Mouse (Mus musculus) kidney, adult 2 months (tissue): ENCODE results near the gene Ube2e1. TPM values are rescaled to one million over a fixed set of nuclear protein-coding genes. Genes with fewer than 3 reads are reported as not detected.
A peak's percentile ranks its signal among the peaks of the same experiment; 100 is the strongest.
"Not testable (repeated sequence)": the region's sequence is repeated elsewhere in the genome, so short reads cannot be mapped to it uniquely, and the experiment has no call there.

Source experiments
- DNase-seq: peaks from one replicate; pipeline ENCODE4 v3.0.0; 2021
- H3K27ac ChIP-seq: fragments of 200-500 bp; 2 replicates; pipeline ENCODE4 v1.5.1; 2012; ENCODE audit warnings: low read depth, low read length, control low read depth, inconsistent platforms; ENCODE audit not compliant: insufficient read depth
- H3K27me3 ChIP-seq: fragments of 200-500 bp; replicated peaks from 2 replicates; pipeline ENCODE4 v1.6.1; 2012; ENCODE audit warnings: mild to moderate bottlenecking, moderate library complexity, low read length, inconsistent platforms; ENCODE audit not compliant: control insufficient read depth, insufficient read depth
- H3K36me3 ChIP-seq: fragments of 200-500 bp; 2 replicates; pipeline ENCODE4 v1.6.1; 2012; ENCODE audit warnings: mild to moderate bottlenecking, moderate library complexity, low read length, inconsistent platforms; ENCODE audit not compliant: control insufficient read depth, insufficient read depth
- H3K4me1 ChIP-seq: fragments of 200-500 bp; 2 replicates; pipeline ENCODE4 v1.6.1; 2011; ENCODE audit warnings: low read length; ENCODE audit not compliant: control insufficient read depth, insufficient read depth
- H3K4me3 ChIP-seq: fragments of 200-500 bp; 2 replicates; pipeline ENCODE4 v1.5.1; 2011; ENCODE audit warnings: mild to moderate bottlenecking, low read depth, low read length, control low read depth; ENCODE audit not compliant: insufficient read depth
- CTCF ChIP-seq: fragments of 200-500 bp; conservative IDR thresholded peaks from 2 replicates; pipeline ENCODE4 v1.5.1; 2011; ENCODE audit warnings: low read depth, mild to moderate bottlenecking, control low read depth, low read length, moderate library complexity, mixed read lengths; ENCODE audit not compliant: insufficient read depth, insufficient read length
- POLR2A ChIP-seq: fragments of 200-500 bp; IDR thresholded peaks from one replicate; pipeline ENCODE4 v1.6.1; 2011; ENCODE audit warnings: low read depth, low read length, control low read depth
- WGBS: fragments of 180-500 bp; shearing (Covaris S2); methylation state at CpG from one replicate; pipeline ENCODE4 v1.1.7; 2018; 5-methylcytosine and 5-hydroxymethylcytosine counted together
- polyA plus RNA-seq: library from polyadenylated mRNA; depleted of rRNA; stranded (reverse); fragments of >200 nt; gene quantifications from 2 replicates; pipeline ENCODE4 v1.2.3, GENCODE M21; 2012

The Ube2e1 gene
- polyA plus RNA-seq, 1 experiment, result 51.8 TPM

DNA sequence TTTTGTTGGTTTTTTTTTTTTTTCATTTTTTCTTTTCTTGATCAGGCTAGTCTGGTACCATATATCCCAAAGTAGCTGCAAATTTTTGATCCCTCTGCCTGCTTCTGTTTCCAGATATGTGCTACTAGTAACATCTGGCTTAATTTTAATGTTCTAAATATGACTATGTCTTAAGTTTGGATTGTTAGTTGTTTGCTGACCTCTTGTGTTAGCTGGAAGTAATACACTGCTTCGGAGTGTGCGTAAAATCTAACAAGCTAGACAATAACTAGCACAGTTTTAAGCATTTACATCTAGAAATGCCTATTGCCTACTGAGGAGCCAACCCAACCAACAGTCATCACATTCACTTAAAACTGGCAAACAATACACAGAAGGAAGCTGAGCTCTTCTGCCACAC is 47.1 kb downstream of the Ube2e1 start:
- TF ChIP-seq POLR2A (no peak), CTCF (no peak)
- H3K27ac ChIP-seq, result no peak overlapping the region
- no peaks in the 10 kb centered on the region for H3K27me3 ChIP-seq
- H3K4me3 ChIP-seq, result no peak overlapping the region
- peaks cover 9% of the 10 kb centered on the region for H3K4me1 ChIP-seq
- peaks cover 3% of the 10 kb centered on the region; the same call in 1 of the 2 replicates for H3K36me3 ChIP-seq
- 70% methylated on average over 2 of the region's 2 CpGs for WGBS
- DNase-seq, result peak; percentile 44

DNA sequence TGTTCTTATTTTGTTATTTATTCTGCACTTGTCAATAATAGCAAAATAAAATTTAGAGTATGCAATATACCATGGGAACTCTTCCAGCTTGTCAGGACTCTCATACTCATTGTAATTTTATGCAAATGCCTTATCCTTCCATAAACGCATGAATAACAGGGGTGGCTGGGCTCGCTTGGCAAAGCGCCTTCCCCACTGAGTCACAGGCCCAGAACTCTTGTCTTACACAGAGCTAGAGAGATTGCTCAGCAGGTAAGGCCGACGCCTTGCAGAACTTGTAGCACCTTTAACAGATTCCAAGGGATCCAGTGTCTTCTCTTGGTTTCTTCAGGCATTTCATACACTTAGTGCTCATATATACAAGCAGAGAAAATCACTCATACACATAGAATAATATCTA is 51.3 kb downstream of the Ube2e1 start:
- no peak overlapping the region for H3K27ac ChIP-seq
- peaks cover 3% of the 10 kb centered on the region; the same call in 1 of the 2 replicates for H3K36me3 ChIP-seq
- 83% methylated on average over 5 of the region's 5 CpGs for WGBS
- H3K4me1 ChIP-seq, result no peaks in the 10 kb centered on the region
- TF ChIP-seq CTCF, result no peak
- no peak for TF ChIP-seq POLR2A
- no peak for DNase-seq
- no peaks in the 10 kb centered on the region for H3K27me3 ChIP-seq
- no peak overlapping the region for H3K4me3 ChIP-seq

- DNase-seq, result no peak
- H3K36me3 ChIP-seq, result no peaks in the 10 kb centered on the region; the same call in 1 of the 2 replicates
- H3K4me1 ChIP-seq, result peaks cover 6% of the 10 kb centered on the region; the same call in 1 of the 2 replicates
- WGBS, result 74% methylated on average over 1 of the region's 1 CpGs
- TF ChIP-seq CTCF (no peak), POLR2A (no peak)
- H3K27me3 ChIP-seq, result no peaks in the 10 kb centered on the region
- no peak overlapping the region for H3K4me3 ChIP-seq
- H3K27ac ChIP-seq, result no peak overlapping the region
Observed at GRCm38 (mm10) chr14:18274526-18274925, 57.1 kb downstream of the Ube2e1 start.

GRCm38 (mm10) chr14:18271666-18272065 is 60.0 kb downstream of the Ube2e1 start:
- Histone ChIP-seq H3K36me3 (peaks cover 2% of the 10 kb centered on the region; the same call in 1 of the 2 replicates), H3K4me1 (peaks cover 6% of the 10 kb centered on the region; the same call in 1 of the 2 replicates), H3K27me3 (no peaks in the 10 kb centered on the region), H3K27ac (peak overlapping the region; percentile 55; the same call in 1 of the 2 replicates), H3K4me3 (peak overlapping the region; percentile 79)
- WGBS, result 4% methylated on average over 7 of the region's 7 CpGs
- DNase-seq, result peak; percentile 9
- TF ChIP-seq CTCF (no peak), POLR2A (no peak)

DNA sequence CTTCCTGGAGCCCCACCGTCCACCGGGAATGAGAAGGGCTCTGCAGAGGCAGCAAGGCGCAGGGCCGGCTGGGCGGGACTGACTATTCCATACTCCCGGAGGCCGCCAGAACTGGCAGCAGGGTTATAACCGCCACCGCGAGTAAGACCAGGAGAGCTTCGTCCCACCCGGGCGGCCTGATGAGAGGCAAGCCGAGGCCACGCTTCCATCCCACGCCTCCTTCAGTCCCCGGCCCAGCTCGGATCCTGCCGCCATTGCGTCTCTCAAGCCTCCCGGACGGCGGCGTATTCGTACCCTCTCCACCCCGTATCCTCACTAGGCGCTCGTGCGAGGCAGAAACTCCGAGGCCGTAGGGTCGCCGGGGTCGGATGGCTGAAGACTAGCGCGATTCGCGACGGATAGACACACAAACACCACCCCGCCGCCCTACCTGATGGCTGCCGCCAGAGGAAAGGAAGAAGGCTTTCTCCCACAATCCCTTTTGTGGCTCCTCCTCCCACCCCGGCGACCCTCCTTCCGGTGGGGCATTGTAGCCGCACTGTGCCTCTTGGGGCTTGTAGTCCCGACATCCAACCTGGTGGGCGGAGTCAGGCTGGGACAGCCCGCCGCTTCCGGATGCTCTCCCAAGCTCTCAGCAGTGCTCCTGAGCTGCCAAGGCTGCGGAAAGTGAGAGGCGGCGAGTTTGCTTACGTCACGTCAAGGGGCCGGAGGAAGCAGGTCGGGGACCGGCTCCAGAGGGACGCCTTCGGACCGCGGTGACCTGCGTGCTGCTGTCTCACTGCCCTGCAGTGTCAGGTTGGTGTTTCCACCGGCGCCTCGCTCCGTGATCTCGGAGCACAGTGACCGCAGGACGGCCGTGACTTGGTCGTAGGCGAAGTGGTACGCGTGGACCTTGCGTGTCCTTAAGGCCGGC is 60.9 kb downstream of the Ube2e1 start, which contains the start of the genes Nkiras1 and Rpl15:
Gene Nkiras1 (plus strand): TSS at position 608 of the 913 bp plus-strand sequence.
Gene Rpl15 (minus strand): TSS at position 863 of the 913 bp plus-strand sequence.
- Histone ChIP-seq H3K4me3 (peak within 1 kb of the TSS; percentile 90), H3K27me3 (no peaks in the 10 kb centered on the region), H3K36me3 (peaks cover 2% of the 10 kb centered on the region; the same call in 1 of the 2 replicates), H3K27ac (peak within 1 kb of the TSS; percentile 95), H3K4me1 (peaks cover 6% of the 10 kb centered on the region; the same call in 1 of the 2 replicates)
- WGBS, result under 1% methylated on average over 78 of the region's 78 CpGs
- DNase-seq, result peak; percentile 100
- peak; percentile 67 for TF ChIP-seq POLR2A
- no peak for TF ChIP-seq CTCF

DNA sequence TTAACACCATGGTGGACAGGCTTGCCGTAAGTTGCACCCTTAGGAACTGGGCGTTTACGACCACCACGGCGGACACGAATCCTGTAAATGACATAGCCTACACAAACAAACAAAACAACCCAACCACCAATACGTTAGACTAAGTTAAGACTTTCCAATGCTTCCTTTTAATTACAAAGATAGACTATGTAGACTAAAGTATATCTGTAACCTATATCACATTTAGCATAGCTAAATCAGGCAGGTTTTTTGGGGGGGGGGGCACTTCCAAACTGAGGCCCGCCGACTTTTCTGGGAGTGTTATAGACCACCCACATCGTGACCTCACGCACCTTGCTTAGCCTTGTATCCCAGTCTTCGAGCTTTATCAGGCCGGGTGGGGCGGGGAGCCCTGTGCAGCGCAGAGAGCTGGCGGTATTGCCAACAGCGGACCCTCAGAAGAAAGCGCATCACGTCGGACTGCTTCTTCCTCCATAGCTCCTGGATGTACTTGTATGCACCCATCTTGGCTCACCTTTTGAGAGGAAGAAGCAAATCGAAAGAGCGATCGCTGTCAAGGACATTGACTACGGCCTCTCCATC is 61.6 kb downstream of the Ube2e1 start:
- not testable (repeated sequence) for H3K36me3 ChIP-seq, H3K27me3 ChIP-seq, H3K4me1 ChIP-seq, DNase-seq
- WGBS, result 1% methylated on average over 24 of the region's 24 CpGs
- Histone ChIP-seq H3K27ac (peak overlapping the region; percentile 53), H3K4me3 (peak overlapping the region; percentile 90)

GRCm38 (mm10) chr14:18263427-18263826 is 68.2 kb downstream of the Ube2e1 start:
- WGBS, result 30% methylated on average over 4 of the region's 4 CpGs
- DNase-seq, result peak; percentile 52
- H3K4me3 ChIP-seq, result no peak overlapping the region
- no peak overlapping the region for H3K27ac ChIP-seq
- no peaks in the 10 kb centered on the region for H3K27me3 ChIP-seq
- no peak for TF ChIP-seq POLR2A
- no peak for TF ChIP-seq CTCF
- H3K4me1 ChIP-seq, result peaks cover 2% of the 10 kb centered on the region; the same call in 1 of the 2 replicates
- peaks cover under 1% of the 10 kb centered on the region; the same call in 1 of the 2 replicates for H3K36me3 ChIP-seq
